Mouse (Mus musculus): ENCODE results near the gene Ttc21a.

Gene Ttc21a

GRCm38 (mm10) chr9:119937005-119937773 is at the start of gene Ttc21a, which contains the start of gene Gorasp1:
Gene Ttc21a (plus strand): TSS chr9:119937606.
Gene Gorasp1 (minus strand): TSS chr9:119937565.
- in situ Hi-C loops (cut with MboI, MseI) = no loop called here

DNA sequence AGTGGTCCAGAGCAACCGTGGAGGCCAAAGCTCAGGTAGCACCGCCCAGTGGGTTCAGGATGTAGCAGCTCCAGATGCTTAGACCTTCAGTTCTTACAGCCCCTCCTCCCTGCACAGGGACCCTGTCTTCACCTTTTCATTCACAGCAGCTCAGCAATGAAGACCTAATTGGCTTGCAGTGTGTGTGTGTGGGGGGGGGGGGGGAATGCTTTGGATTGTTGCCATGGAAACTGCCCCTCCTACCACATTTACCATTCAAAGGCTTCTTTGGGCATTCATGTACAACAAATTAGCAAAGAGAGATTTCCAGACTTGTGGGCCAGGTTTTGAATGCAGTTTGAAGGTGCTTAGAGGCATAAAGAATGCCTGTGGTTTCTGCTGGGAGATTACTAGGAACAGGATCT is 48.6 kb upstream of the Ttc21a start:
- in situ Hi-C loops (cut with MboI, MseI) = loop anchor here (5.0 kb wide), 2 partner anchors 92 to 247 kb away; no protein-coding TSS in a partner anchor

DNA sequence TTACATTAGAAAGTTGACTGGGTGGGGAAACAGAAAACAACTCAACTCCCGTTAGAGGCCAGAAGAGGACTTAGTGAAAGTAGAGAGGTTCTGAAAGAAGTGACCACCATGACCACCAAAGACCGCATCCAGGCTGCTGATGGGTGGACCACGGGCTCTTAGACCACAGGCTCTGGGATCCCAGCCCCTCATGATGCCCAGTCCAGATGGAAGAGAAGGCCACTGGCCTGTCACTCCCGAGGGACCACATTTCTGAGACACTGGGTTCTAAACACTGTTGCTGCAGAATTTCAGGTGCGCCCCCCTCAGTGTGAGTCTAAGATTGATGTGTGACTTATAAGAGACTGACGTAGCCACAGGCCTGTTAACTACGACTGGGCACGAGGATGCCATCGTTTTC is 48.0 kb upstream of the Ttc21a start:
- in situ Hi-C loops (cut with MboI, MseI) = loop anchor here (5.0 kb wide), 2 partner anchors 92 to 247 kb away; no protein-coding TSS in a partner anchor

DNA sequence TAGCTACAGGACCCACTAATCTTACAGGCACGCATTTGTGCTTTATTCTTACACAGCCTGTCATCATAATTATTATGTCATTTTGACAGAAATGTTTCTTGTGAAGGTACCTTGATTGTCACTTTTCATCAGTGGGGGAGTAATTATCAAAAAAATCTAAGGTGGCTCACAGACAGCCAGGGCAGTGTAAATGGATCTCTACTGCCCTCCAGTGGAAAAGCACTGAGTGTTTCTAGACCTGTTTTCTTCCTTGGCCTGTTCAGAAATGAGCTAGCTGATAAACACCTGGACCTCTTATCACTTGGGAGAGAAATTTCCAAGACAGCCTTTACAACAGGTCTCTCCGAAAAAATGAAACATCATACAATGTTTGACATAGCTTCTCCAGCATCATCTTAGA is 46.7 kb upstream of the Ttc21a start:
- in situ Hi-C loops (cut with MboI, MseI) = no loop called here

DNA sequence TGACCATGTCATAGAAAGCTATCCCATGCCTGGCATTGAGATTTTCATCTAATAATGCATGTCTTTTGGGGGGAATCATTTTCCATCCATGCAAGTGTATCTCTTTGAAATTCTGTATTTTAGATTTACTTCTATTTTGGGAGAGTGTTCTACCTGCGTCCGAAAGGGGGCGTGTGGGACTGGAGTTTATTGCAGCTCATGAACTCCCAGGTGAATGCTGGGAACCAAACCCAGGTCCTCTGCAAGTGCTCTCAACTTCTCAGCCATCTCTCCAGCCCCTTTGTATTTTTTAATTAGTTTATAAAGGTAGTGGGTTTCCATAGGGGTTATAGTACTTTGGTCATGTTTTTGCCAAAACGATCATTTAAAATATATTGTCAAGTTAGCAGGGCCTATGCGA is 43.5 kb upstream of the Ttc21a start:
- in situ Hi-C loops (cut with MboI, MseI) = no loop called here

DNA sequence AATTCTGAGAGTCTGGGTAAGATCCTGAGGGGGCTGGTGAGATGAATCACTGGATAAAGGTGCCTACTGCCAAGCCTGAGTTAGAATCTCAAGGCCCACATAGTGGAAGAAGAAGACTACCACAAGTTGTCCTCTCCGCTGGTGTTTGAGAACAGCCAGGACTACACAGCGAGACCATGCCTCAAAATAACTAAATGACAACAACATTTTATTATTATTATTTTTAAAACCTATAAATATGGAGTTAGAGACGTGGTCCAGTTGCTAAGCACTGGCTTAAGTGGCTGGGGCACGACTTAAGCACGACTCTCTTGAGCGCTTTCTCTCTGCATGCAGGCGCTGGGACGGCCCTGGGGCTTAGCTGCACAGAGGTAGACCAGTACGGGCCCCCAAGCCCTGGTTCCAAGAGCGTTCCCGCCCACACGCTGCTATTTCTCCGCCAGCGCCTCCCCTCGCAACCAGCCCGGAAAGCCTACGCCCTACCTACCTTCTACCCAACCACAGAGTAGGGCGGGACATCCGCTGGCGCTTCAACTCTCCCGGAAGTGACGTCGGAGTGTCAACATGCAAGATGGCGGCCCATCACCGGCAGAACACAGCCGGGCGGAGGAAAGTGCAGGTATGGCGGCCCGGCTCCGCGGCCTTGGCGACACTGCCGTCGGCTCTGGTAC is 42.9 kb upstream of the Ttc21a start, which contains the start of gene Wdr48:
Wdr48 (plus strand) TSS at position 540 of the 671 bp plus-strand sequence.
- in situ Hi-C loops (cut with MboI, MseI) = no loop called here

- in situ Hi-C loops (cut with MboI, MseI) = no loop called here
Measured at GRCm38 (mm10) chr9:119895040-119895721, 42.2 kb upstream of the Ttc21a start.

DNA sequence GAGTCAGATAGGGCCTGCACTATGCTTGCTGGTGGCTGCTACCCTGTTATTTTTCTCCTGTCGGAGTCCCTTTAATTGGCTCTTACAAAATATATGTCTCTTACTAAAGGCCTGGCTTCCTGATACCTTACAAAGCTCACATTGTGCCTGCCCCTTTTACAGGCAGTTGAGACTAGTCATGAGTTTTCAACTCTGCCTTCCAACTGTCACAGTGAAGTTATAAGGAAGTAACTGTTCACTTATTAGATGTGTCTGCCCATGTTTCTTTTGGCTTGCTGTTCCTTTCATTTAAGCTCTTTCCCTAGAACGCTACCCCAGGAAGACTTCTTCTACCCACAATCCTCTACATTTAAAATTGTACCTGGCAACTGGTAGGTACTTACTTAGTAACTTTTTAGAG is 38.0 kb upstream of the Ttc21a start:
- in situ Hi-C loops (cut with MboI, MseI) = no loop called here

DNA sequence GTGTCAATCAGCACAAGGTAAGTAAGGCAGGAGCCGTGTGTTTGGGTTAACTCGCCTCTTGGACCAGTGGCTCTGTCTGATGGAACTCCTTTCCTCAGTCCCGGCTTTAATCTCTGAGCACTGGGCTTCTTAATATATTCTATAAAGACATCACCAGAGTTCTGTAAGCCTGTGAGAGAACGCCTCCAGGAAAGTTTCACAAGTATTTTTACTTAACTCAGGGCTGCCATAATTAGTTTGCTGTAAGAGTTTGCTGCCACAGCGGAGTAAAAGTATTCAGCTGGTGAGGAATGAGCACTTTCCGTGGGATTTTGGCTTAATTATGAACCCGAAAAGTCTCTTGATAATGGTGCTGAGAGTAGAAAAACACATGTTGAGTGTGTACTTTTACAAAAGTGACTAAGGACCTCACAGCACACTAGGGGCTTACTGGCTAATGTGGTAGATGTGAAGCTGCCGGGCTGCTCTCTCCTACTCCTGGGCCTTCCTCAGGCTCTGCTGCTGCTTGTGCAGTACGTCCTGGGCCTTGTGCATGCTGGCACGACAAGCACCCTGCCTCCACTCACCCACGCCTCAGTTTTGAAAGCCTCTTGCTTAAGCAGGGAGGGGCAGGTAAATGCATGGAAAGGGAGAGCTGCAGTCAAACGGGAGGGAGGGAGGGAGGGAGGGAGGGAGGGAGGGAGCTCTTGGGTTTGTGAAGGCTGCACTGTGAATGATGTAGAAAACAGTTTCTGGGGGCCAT is 34.8 kb upstream of the Ttc21a start:
- in situ Hi-C loops (cut with MboI, MseI) = no loop called here

DNA sequence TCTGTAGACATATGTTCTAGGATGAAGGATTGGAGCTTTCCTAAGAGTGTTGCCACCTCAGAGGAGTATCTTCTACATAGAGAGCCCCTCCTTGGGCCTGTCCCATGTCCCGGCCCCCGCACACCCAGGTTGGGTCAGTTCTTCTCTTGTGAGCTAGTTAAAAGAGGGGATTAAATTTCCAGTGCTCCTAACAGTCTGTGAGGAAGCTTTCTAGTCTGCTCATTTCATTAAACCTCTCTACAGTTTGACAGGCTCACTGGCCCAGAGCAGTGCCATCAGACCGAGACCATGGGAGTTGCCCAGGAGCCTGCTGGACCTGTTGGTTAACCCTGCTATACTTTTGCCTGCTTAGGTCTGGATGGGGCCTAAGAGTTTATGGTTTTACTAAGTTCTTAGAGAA is 28.7 kb upstream of the Ttc21a start:
- in situ Hi-C loops (cut with MboI, MseI) = no loop called here

GRCm38 (mm10) chr9:119909931-119910330 is 27.5 kb upstream of the Ttc21a start:
- in situ Hi-C loops (cut with MboI, MseI) = no loop called here

DNA sequence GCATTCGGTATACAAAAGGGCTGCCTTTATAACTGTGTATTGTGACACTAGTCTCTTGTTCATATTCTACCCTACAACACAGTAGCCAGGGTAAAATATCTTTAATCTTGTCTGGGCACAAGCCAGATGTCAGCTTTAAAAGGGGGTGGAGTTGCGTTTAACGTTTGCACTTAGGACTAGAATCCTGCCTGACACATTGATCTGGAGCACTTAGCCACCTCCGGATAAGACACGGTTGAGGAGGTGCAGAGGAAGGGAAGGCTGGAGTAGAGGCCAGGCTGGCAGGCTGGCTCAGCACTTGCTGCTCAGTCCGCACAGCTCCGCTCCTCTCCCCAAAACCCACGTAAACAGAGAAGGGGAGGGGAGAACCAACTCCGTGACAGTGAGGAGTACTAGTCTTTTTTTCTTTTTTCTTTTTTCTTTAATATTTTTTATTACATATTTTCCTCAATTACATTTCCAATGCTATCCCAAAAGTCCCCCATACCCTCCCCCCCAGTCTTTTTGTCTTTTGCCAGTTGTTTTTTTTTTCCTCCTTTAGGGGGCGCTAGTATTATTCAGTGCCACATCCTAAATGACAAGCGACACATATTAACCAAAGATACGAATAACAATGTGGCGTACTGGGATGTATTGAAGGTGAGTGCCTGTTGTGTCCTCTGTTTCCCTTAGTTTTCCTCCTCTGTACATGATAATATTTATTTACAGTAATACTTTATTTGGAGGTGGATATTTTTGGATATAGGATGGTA is 24.1 kb upstream of the Ttc21a start:
- in situ Hi-C loops (cut with MboI, MseI) = no loop called here

GRCm38 (mm10) chr9:119919858-119920257 is 17.5 kb upstream of the Ttc21a start:
- in situ Hi-C loops (cut with MboI, MseI) = no loop called here

- in situ Hi-C loops (cut with MboI, MseI) = no loop called here
Measured at GRCm38 (mm10) chr9:119923462-119923861, 13.9 kb upstream of the Ttc21a start.

GRCm38 (mm10) chr9:119925120-119925657 is 12.2 kb upstream of the Ttc21a start:
- in situ Hi-C loops (cut with MboI, MseI) = no loop called here

DNA sequence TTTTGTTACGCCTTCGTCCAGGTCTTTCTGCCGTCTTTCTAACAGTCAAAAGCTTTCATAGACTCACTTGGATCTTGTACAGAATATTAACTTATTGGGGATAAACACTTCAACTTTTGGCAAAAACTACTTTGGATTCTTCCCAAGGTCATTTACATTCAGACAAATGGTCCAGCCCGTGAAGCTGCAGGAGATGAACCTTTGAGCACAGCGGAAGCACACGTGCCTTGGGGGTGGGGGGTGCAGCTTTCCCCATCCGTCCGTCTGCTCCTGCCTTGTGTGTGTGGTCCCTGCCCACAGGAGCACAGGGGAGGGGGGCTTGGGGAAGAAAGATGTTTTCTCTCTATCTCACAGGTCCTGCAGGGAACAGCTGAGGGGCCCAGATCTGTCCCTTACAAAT is 11.7 kb upstream of the Ttc21a start:
- in situ Hi-C loops (cut with MboI, MseI) = no loop called here

DNA sequence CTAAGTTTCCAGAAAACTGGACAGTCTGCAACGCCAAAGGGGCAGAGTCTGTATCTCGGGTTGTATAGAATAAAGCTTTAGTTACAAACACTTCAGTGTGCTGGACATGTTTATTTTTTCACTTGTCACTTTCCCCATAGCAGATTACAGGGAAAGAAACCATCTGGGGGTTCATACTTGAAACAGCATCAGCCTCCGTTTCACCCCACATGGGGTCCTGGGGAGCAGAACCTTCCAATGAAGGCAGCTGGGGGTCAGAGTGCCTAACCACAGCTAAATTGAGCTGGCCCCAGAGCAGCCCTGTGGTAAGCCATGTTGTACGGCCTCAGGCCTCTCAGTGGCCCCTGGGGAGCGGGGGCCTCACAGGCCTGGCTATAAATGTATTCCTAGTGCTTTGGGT is 10.9 kb upstream of the Ttc21a start:
- in situ Hi-C loops (cut with MboI, MseI) = no loop called here

GRCm38 (mm10) chr9:119932358-119932757 is 5.0 kb upstream of the Ttc21a start:
- in situ Hi-C loops (cut with MboI, MseI) = no loop called here

- in situ Hi-C loops (cut with MboI, MseI) = no loop called here
Measured at GRCm38 (mm10) chr9:119933675-119934074, 3.7 kb upstream of the Ttc21a start.

- in situ Hi-C loops (cut with MboI, MseI) = no loop called here
Measured at GRCm38 (mm10) chr9:119938496-119938895, 1.1 kb downstream of the Ttc21a start.

DNA sequence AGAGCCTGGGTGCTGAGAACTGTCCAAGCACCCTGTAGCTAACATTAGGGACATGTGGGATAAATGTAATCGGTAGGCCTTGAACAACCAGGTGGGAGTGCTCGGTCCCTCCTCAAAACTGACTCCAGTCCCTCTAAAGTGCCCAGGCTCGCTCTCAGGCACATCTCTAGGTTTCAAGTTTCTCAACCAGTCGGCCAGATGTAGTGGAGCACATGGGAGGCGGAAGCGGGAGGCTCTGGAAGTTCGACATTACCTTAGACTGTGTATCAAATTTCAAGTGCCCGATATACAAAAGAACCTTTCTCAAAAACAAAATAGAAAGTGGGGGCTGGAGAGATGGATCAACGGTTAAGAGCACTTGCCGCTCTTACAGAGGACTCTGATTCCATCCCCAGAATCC is 2.2 kb downstream of the Ttc21a start:
- in situ Hi-C loops (cut with MboI, MseI) = no loop called here

All from T-helper 1 cell (primary cell).